Mouse (Mus musculus) stomach, embryonic 14.5 days (tissue): ENCODE measurements around the gene Camk1d. TPM values are rescaled to one million over a fixed set of nuclear protein-coding genes. Genes with fewer than 3 reads are reported as not detected.

Experiments used
- ATAC-seq: fragments of 200-750 bp; cut with Nextera tagmentation; 2 replicates; pipeline ENCODE4 v1.8.0; 2017; ENCODE audit warnings: low read depth, moderate TSS enrichment; ENCODE audit not compliant: insufficient number of reproducible peaks, insufficient read depth, low FRiP score
- H3K27ac ChIP-seq: fragments of 300-500 bp; sonication (generic); 2 replicates; pipeline ENCODE4 v1.5.1; 2014; ENCODE audit warnings: mild to moderate bottlenecking, low read length, moderate library complexity, mixed read lengths
- H3K27me3 ChIP-seq: fragments of 300-500 bp; sonication (generic); 2 replicates; pipeline ENCODE4 v1.6.1; 2014; ENCODE audit warnings: low read length, control low read depth, mixed read lengths; ENCODE audit not compliant: control insufficient read depth, insufficient read depth
- H3K36me3 ChIP-seq: fragments of 300-500 bp; sonication (generic); 2 replicates; pipeline ENCODE4 v1.6.1; 2014; ENCODE audit warnings: mild to moderate bottlenecking, control low read depth, low read length, moderate library complexity, mixed read lengths; ENCODE audit not compliant: control insufficient read depth, insufficient read depth
- H3K4me1 ChIP-seq: fragments of 300-500 bp; sonication (generic); 2 replicates; pipeline ENCODE4 v1.6.1; 2014; ENCODE audit warnings: low read length, control low read depth, mixed read lengths; ENCODE audit not compliant: control insufficient read depth, insufficient read depth
- H3K4me2 ChIP-seq: fragments of 300-500 bp; sonication (generic); replicated peaks from 2 replicates; pipeline ENCODE4 v1.6.1; 2014; ENCODE audit warnings: low read depth, low read length, control low read depth
- H3K4me3 ChIP-seq: fragments of 300-500 bp; sonication (generic); 2 replicates; pipeline ENCODE4 v1.5.1; 2014; ENCODE audit warnings: low read depth, low read length, control low read depth
- H3K9ac ChIP-seq: fragments of 300-500 bp; sonication (generic); replicated peaks from 2 replicates; pipeline ENCODE4 v1.6.1; 2014; ENCODE audit warnings: low read depth, mild to moderate bottlenecking, control low read depth, low read length, moderate library complexity, mixed read lengths
- H3K9me3 ChIP-seq: fragments of 300-500 bp; sonication (generic); 2 replicates; pipeline ENCODE4 v1.6.1; 2016; ENCODE audit warnings: low read depth, low read length, control low read depth; ENCODE audit not compliant: control insufficient read depth
- WGBS: fragments of 180-500 bp; shearing (Covaris S2); extraction: QIAGEN DNeasy Blood & Tissue Kit; methylation state at CpG from one replicate; pipeline ENCODE4 v1.1.7; 2014; 5-methylcytosine and 5-hydroxymethylcytosine counted together
- polyA plus RNA-seq: library from polyadenylated mRNA; unstranded; fragments of >200 nt; fragmentation: Nextera tagmentation; extraction: Ambion mirVana; gene quantifications from 2 replicates; pipeline ENCODE4 v1.2.1, GENCODE M21; 2014

Gene Camk1d
- polyA plus RNA-seq, 1 experiment from 2014 or later: 20.5 TPM

DNA sequence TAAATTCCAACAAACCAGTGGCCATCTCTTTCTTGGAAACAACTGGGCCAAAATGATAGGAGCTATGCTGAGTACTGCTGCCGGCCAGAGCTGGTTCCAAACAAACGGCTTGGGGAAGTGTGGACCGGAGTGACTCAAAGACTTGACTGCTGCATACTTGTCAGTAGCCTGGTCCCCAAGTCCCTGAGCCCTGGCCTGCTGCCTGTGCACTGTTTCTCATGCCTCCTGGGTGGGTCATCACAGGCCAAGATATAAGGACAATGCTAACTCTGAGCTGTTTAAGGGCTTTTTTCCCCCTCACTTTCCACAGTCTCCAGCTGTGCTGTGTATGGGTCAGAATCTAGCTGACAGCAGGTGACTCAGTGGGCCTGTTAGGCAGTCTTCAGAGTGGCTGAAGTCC is 409.2 kb downstream of the Camk1d start:
- H3K9ac ChIP-seq: no peak overlapping the region
- H3K36me3 ChIP-seq: no peaks in the 10 kb centered on the region
- WGBS: 85% methylated on average over 3 of the region's 3 CpGs
- no peaks in the 10 kb centered on the region for H3K4me1 ChIP-seq
- H3K4me2 ChIP-seq: no peak overlapping the region
- no peak overlapping the region for H3K27ac ChIP-seq
- H3K9me3 ChIP-seq: no peaks in the 10 kb centered on the region
- ATAC-seq: no peak
- no peak overlapping the region for H3K4me3 ChIP-seq
- H3K27me3 ChIP-seq: no peaks in the 10 kb centered on the region

DNA sequence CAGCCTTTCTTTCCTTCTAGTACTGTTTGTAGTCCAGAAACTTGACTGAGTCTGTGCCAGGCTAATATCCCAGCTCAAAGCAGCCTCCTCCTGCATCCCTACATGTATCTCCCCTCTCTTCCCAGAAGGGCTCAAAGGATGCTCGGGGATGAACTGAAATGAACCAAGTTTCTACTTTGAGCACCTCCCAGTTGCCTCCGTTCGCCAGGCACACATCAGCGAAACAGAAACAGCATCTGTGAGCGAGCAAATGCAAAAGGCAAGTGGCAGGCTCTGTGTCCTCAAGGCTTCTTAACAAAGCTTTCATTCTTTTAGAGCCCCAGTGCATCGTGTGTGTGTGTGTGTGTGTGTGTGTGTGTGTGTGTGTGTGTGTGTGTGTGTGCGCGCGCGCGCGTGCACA is 409.9 kb downstream of the Camk1d start:
- H3K9me3 ChIP-seq: no peaks in the 10 kb centered on the region
- no peak overlapping the region for H3K27ac ChIP-seq
- no peaks in the 10 kb centered on the region for H3K36me3 ChIP-seq
- ATAC-seq: no peak
- H3K27me3 ChIP-seq: no peaks in the 10 kb centered on the region
- 87% methylated on average over 12 of the region's 12 CpGs for WGBS
- H3K9ac ChIP-seq: no peak overlapping the region
- H3K4me2 ChIP-seq: no peak overlapping the region
- no peak overlapping the region for H3K4me3 ChIP-seq
- H3K4me1 ChIP-seq: no peaks in the 10 kb centered on the region

DNA sequence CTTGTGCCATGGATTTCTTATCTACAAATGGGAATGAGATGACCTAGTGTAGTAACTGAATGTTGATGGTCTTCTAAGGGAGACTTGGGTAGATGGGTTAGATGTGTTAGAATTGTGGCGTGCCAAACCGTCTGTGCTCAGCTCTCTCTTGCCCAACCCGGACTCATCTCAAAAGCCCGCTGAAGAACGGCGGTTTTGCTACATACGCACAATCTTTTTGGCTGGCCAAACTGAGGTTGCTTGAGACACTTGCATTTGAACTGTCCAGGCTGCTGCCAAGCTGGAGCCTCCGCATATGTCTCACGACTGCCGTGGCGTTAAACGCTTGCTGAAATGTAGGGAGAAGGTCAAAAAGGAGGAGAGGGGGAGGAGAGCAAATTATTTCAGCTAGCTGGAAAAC is 413.0 kb downstream of the Camk1d start:
- no peaks in the 10 kb centered on the region for H3K27me3 ChIP-seq
- no peaks in the 10 kb centered on the region for H3K36me3 ChIP-seq
- ATAC-seq: no peak
- no peak overlapping the region for H3K9ac ChIP-seq
- H3K4me1 ChIP-seq: no peaks in the 10 kb centered on the region
- H3K9me3 ChIP-seq: no peaks in the 10 kb centered on the region
- no peak overlapping the region for H3K4me2 ChIP-seq
- 87% methylated on average over 12 of the region's 12 CpGs for WGBS
- H3K4me3 ChIP-seq: no peak overlapping the region
- H3K27ac ChIP-seq: no peak overlapping the region

DNA sequence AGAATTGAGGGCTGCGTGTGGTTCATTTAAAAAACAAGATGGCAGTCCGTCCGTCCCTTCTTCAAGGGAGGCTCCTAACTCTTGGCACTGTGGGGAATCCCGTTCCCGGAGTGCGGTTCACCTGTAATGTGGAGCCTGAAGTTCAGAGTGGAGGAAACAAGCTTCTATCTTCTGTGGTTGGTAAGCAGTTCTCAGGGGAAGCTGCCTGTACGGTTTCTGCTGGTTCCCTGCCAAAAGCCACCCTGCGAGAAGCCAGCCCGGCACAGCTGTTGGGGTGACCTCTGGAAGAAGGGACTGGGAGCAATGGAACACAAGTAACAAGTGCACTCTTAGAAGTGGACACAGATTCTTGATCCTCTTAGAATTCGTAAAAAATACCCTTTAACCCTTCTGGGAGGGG is 416.2 kb downstream of the Camk1d start:
- no peak overlapping the region for H3K27ac ChIP-seq
- H3K4me3 ChIP-seq: no peak overlapping the region
- no peaks in the 10 kb centered on the region for H3K9me3 ChIP-seq
- H3K4me2 ChIP-seq: no peak overlapping the region
- WGBS: 81% methylated on average over 10 of the region's 10 CpGs
- H3K4me1 ChIP-seq: no peaks in the 10 kb centered on the region
- H3K36me3 ChIP-seq: no peaks in the 10 kb centered on the region
- H3K9ac ChIP-seq: no peak overlapping the region
- no peaks in the 10 kb centered on the region for H3K27me3 ChIP-seq
- no peak for ATAC-seq

DNA sequence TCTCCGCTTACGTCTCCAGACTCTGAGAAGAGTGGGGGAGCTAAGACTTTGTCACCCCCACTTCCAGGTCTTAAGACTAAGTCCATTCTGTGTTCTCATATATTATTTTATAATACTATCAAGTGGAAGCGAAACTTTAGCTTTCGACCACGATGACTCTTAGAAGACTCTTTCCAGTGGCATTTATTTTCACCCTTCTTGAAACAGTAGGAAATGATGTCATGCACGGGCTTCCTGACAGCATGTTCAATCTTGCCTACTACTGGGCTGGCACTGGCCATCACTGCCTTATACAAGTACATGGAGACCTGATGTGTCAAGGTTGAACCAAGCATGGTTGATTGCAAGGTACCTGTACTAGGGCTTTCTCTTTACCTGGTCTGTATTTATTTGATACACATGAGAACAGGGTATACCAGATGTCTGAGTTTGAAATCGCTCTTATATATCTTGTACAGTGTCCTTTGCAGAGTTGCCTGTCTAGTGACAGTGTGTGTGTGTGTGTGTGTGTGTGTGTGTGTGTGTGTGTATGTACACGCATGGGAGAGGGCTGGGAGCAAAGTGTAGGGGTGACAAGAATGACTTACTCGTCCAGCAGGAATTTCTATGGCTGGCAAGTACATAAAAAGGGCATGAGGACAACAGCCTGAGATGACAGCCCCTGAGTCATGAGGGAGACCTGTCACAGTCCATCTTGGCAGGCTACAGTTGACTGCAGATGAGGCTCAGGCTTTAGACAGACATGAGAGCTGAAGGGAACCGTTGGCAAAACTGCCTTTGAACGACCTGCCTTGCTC is 417.4 kb downstream of the Camk1d start:
- no peaks in the 10 kb centered on the region for H3K27me3 ChIP-seq
- H3K27ac ChIP-seq: no peak overlapping the region
- H3K4me3 ChIP-seq: no peak overlapping the region
- no peaks in the 10 kb centered on the region for H3K36me3 ChIP-seq
- no peak overlapping the region for H3K4me2 ChIP-seq
- no peak for ATAC-seq
- no peaks in the 10 kb centered on the region for H3K9me3 ChIP-seq
- H3K4me1 ChIP-seq: no peaks in the 10 kb centered on the region
- WGBS: 88% methylated on average over 11 of the region's 11 CpGs
- H3K9ac ChIP-seq: no peak overlapping the region

DNA sequence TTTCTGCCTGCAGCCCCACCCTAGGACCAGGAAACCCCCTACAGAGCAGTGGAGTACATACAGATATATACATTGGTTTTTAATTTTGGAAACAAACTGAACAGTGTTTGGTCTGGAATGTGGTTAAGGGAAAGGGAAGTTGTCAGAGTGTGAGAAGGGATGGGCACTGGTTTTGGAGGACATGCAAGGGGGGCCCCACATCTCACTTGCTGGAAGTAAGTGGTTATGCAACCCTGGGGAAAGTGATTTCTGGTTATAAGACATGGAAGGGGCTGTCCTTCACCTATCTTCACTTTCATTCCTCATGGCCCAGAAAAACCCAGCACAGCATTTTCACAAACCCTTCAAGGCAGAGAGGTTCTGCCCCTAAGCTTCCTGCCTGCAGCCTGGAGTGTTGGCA is 419.2 kb downstream of the Camk1d start:
- no peak overlapping the region for H3K4me2 ChIP-seq

DNA sequence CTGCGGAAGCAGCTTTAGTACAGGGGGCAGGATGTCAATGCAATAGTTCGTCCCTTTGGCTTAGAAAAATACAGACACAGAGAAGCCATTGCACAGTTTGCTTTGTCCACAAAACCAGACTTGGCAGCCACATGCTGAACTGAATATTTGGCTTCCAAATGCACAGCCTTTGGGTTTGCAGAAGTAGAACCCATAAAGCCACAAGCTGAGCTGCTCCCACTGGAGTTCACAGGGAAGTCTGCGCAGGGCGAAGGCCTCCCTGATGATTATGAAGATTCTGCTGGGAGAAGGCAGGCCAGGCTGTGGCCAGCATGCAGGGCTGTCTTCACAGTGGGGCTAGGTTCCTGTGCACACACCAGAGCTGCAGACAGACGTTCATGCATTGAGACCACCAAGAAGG is 419.9 kb downstream of the Camk1d start:
- no peaks in the 10 kb centered on the region for H3K9me3 ChIP-seq
- no peak overlapping the region for H3K27ac ChIP-seq
- H3K36me3 ChIP-seq: no peaks in the 10 kb centered on the region
- ATAC-seq: no peak
- H3K4me1 ChIP-seq: no peaks in the 10 kb centered on the region
- 73% methylated on average over 5 of the region's 5 CpGs for WGBS
- no peak overlapping the region for H3K9ac ChIP-seq
- H3K27me3 ChIP-seq: no peaks in the 10 kb centered on the region
- H3K4me2 ChIP-seq: no peak overlapping the region
- no peak overlapping the region for H3K4me3 ChIP-seq

More for the DNA sequence above, 419.2 kb downstream of the Camk1d start:
- H3K4me3 ChIP-seq: no peak overlapping the region
- H3K4me1 ChIP-seq: no peaks in the 10 kb centered on the region
- H3K9ac ChIP-seq: no peak overlapping the region
- no peaks in the 10 kb centered on the region for H3K36me3 ChIP-seq
- H3K27me3 ChIP-seq: no peaks in the 10 kb centered on the region
- no peak for ATAC-seq
- no peaks in the 10 kb centered on the region for H3K9me3 ChIP-seq
- H3K27ac ChIP-seq: no peak overlapping the region

DNA sequence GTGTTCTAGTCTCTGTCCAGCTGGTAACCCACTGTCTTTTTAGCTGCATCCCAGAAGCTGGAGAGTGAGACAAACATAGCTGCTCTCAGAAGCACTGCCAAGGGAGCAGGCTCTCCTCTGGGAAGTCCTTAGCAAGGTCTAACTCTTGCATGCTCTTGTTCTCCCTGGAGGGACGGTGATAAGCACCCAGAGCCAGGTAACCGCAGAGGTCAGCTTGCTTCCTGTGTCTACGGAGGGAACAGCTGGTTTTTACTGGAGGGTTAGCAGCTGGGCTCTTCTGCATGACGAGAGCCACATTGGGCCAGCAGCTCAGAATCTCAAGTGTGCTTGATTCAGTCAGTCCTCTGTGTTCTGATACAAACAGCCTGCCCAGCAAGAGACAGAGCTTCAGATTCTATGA is 425.7 kb downstream of the Camk1d start:
- no peaks in the 10 kb centered on the region; the same call in 1 of the 2 replicates for H3K4me1 ChIP-seq
- no peaks in the 10 kb centered on the region for H3K36me3 ChIP-seq
- H3K9ac ChIP-seq: no peak overlapping the region
- no peak overlapping the region for H3K27ac ChIP-seq
- ATAC-seq: no peak
- no peak overlapping the region for H3K4me2 ChIP-seq
- H3K4me3 ChIP-seq: no peak overlapping the region
- H3K9me3 ChIP-seq: no peaks in the 10 kb centered on the region
- H3K27me3 ChIP-seq: no peaks in the 10 kb centered on the region
- 54% methylated on average over 4 of the region's 4 CpGs for WGBS

DNA sequence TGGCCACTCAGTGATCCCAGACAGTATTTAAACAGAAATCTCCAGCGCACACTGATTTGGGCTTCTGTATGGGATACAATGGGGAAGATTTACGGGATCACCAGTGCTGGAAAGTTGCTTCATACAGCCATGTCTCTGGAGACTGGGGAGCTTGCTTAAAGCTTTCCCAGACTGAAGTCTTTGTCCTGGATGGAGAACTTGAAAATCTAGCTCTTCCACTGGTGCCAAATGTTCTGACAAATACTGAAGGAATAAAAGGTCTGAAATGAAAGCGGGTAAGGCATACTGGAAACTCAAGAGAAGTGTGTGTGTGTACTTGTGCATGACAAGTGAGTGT is 427.3 kb downstream of the Camk1d start:
- 69% methylated on average over 3 of the region's 3 CpGs for WGBS
- ATAC-seq: no peak
- H3K9ac ChIP-seq: no peak overlapping the region
- H3K9me3 ChIP-seq: no peaks in the 10 kb centered on the region
- H3K4me2 ChIP-seq: no peak overlapping the region
- H3K27ac ChIP-seq: peak overlapping the region; percentile 62; the same call in 1 of the 2 replicates
- H3K4me1 ChIP-seq: no peaks in the 10 kb centered on the region; the same call in 1 of the 2 replicates
- H3K36me3 ChIP-seq: no peaks in the 10 kb centered on the region
- no peak overlapping the region for H3K4me3 ChIP-seq
- no peaks in the 10 kb centered on the region for H3K27me3 ChIP-seq
